Mouse (Mus musculus): ENCODE measurements around the gene Sh3tc1. TPM values are rescaled to one million over a fixed set of nuclear protein-coding genes. Genes with fewer than 3 reads are reported as not detected.

Gene Sh3tc1
- polyA plus RNA-seq, 2 experiments = 2.9 to 5.2 TPM

DNA sequence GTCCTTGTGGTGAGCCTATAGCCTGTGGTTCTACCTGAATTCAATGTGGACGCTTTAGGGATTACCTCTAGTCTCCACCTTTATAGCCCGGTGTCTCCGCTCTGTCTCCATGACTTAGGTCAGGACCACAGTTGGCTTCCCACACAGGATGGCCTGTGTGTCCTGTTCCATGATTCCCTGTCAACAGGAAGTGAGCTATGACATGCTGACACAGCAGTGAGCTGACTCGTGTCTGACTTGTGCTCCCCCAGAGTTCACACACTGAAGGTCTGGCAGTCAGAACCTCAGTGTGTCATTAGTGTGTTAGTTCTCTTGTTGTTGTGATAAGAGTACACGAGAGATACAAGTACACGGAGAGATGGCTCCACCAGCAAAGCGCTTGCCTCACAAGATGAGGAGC is 11.2 kb upstream of the Sh3tc1 start:
- ATAC-seq (ENCODE audit: low FRiP score, low read depth) (no peak), DNase-seq (ENCODE audit: low spot score) (no peak)
- no peak overlapping the region for H3K4me2 ChIP-seq (replicated peaks; ENCODE audit: low read depth, low read length, severe bottlenecking)
- no peaks in the 10 kb centered on the region for H3K4me1 ChIP-seq (ENCODE audit: control insufficient read depth, insufficient read depth, low read length)
- H3K4me3 ChIP-seq (replicated peaks; ENCODE audit: low read length) = no peak overlapping the region
- H3K27me3 ChIP-seq (ENCODE audit: control insufficient read depth, insufficient read depth, low read length) = no peaks in the 10 kb centered on the region
- no peak overlapping the region for H3K9ac ChIP-seq (ENCODE audit: low read depth, low read length, severe bottlenecking)
- no peak for TF ChIP-seq POLR2A (IDR thresholded peaks at IDR 0.05; ENCODE audit: borderline replicate concordance, extremely low read depth, insufficient read depth, insufficient read length)
- WGBS = 78% methylated on average over 7 of the region's 7 CpGs
- H3K27ac ChIP-seq (replicated peaks; ENCODE audit: low read depth, low read length) = no peak overlapping the region
- no peaks in the 10 kb centered on the region for H3K9me3 ChIP-seq (ENCODE audit: control insufficient read depth, low read length)
- no peaks in the 10 kb centered on the region for H3K36me3 ChIP-seq (ENCODE audit: control insufficient read depth, insufficient read depth, low read length)

DNA sequence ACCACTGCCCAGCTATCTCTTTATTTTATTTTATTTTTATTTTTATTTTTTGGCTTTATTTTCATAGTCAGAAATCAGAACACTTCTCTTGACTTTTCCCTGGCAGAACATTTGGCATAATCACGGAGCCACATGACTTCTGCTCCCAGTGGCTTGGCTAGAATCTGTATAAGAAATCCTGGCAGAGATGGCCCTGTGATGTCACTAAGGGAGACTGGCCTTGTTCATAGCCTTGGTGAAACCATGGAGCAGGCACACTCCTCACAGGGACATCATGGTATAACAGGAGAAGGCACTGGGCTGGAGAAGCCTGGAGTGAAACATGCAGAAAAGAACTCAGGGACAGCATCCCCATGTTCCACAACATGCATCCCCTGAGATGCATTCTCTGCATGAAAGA is 10.2 kb upstream of the Sh3tc1 start:
- no peaks in the 10 kb centered on the region for H3K9me3 ChIP-seq (ENCODE audit: control insufficient read depth, low read length)
- H3K27me3 ChIP-seq (ENCODE audit: control insufficient read depth, insufficient read depth, low read length) = no peaks in the 10 kb centered on the region
- no peak overlapping the region for H3K4me2 ChIP-seq (replicated peaks; ENCODE audit: low read depth, low read length, severe bottlenecking)
- WGBS = 84% methylated on average over 1 of the region's 1 CpGs
- no peak overlapping the region for H3K4me3 ChIP-seq (replicated peaks; ENCODE audit: low read length)
- no peaks in the 10 kb centered on the region for H3K36me3 ChIP-seq (ENCODE audit: control insufficient read depth, insufficient read depth, low read length)
- no peak overlapping the region for H3K27ac ChIP-seq (replicated peaks; ENCODE audit: low read depth, low read length)
- H3K4me1 ChIP-seq (ENCODE audit: control insufficient read depth, insufficient read depth, low read length) = no peaks in the 10 kb centered on the region
- no peak for DNase-seq (ENCODE audit: low spot score)
- ATAC-seq (ENCODE audit: low FRiP score, low read depth) = no peak
- H3K9ac ChIP-seq (ENCODE audit: low read depth, low read length, severe bottlenecking) = no peak overlapping the region
- no peak for TF ChIP-seq POLR2A (IDR thresholded peaks at IDR 0.05; ENCODE audit: borderline replicate concordance, extremely low read depth, insufficient read depth, insufficient read length)

DNA sequence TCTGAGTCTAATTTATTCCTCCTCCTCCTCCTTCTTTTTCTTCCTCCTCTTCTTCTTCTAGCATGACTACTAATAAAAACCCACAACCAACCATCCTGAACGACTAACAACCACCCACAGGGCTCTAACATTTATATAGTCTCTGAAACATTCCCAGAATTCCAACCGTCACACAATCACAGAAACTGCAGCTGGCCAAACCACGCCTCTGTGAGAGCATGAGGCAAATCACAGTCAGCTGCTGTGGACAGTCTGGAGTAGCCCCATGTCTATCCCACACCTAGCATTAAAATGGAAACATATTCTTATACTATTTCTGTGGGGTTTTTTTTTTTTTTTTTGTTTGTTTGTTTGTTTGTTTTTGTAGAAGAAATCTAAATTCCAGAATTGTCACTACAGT is 9.6 kb upstream of the Sh3tc1 start:
- Histone ChIP-seq H3K27me3 (ENCODE audit: control insufficient read depth, insufficient read depth, low read length) (no peaks in the 10 kb centered on the region), H3K4me1 (ENCODE audit: control insufficient read depth, insufficient read depth, low read length) (no peaks in the 10 kb centered on the region), H3K9me3 (ENCODE audit: control insufficient read depth, low read length) (no peaks in the 10 kb centered on the region), H3K9ac (ENCODE audit: low read depth, low read length, severe bottlenecking) (no peak overlapping the region), H3K4me3 (replicated peaks; ENCODE audit: low read length) (no peak overlapping the region), H3K36me3 (ENCODE audit: control insufficient read depth, insufficient read depth, low read length) (no peaks in the 10 kb centered on the region), H3K4me2 (replicated peaks; ENCODE audit: low read depth, low read length, severe bottlenecking) (no peak overlapping the region), H3K27ac (replicated peaks; ENCODE audit: low read depth, low read length) (no peak overlapping the region)
- DNase-seq (ENCODE audit: low spot score) (no peak), ATAC-seq (ENCODE audit: low FRiP score, low read depth) (no peak)
- TF ChIP-seq POLR2A (IDR thresholded peaks at IDR 0.05; ENCODE audit: borderline replicate concordance, extremely low read depth, insufficient read depth, insufficient read length) = no peak
- WGBS = 33% methylated on average over 3 of the region's 3 CpGs

DNA sequence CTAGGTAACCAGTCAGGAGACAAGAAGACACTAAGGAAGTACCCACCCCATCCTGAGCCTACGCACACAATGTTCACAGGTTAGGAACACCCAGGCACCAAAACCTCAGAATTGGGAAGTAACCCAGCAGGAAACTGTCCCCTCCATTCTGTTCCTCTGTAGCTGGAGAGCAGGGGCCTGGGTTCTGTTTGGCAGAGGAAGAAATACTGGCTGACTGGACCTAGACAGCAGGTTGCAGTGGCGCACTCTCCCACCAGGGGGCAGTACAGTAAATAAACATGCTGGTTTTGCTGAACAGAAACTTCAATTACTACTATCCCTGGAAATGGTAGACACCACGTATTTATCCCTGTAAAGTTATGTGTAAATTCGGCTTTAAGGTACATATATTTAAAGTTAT is 7.1 kb upstream of the Sh3tc1 start:
- no peaks in the 10 kb centered on the region for H3K36me3 ChIP-seq (ENCODE audit: control insufficient read depth, insufficient read depth, low read length)
- H3K9me3 ChIP-seq (ENCODE audit: control insufficient read depth, low read length) = no peaks in the 10 kb centered on the region
- no peak for TF ChIP-seq POLR2A (IDR thresholded peaks at IDR 0.05; ENCODE audit: borderline replicate concordance, extremely low read depth, insufficient read depth, insufficient read length)
- DNase-seq (ENCODE audit: low spot score) (no peak), ATAC-seq (ENCODE audit: low FRiP score, low read depth) (no peak)
- no peaks in the 10 kb centered on the region for H3K4me1 ChIP-seq (ENCODE audit: control insufficient read depth, insufficient read depth, low read length)
- H3K4me3 ChIP-seq (replicated peaks; ENCODE audit: low read length) = no peak overlapping the region
- H3K4me2 ChIP-seq (replicated peaks; ENCODE audit: low read depth, low read length, severe bottlenecking) = no peak overlapping the region
- 27% methylated on average over 4 of the region's 4 CpGs for WGBS
- no peaks in the 10 kb centered on the region for H3K27me3 ChIP-seq (ENCODE audit: control insufficient read depth, insufficient read depth, low read length)
- no peak overlapping the region for H3K27ac ChIP-seq (replicated peaks; ENCODE audit: low read depth, low read length)
- no peak overlapping the region for H3K9ac ChIP-seq (ENCODE audit: low read depth, low read length, severe bottlenecking)

DNA sequence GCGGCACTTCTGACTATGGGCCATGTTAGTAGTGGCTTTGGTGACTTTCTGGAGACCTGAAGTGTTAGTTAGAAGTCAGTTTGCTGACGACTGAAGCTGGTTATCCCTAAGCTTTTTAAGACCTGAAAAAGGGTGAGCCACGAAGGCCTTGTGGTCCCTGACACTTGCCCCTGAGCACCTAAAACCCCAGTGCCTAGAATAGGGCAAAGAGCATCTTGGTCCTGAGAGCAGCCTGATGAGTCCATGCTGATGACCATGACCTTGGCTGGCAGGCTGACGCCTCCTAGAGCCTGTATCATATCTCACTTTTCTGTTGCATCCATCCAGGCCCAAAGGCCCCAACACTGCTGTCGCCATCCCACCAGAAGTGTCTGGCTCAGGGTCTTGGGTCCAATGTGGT is 5.6 kb upstream of the Sh3tc1 start:
- Histone ChIP-seq H3K9ac (ENCODE audit: low read depth, low read length, severe bottlenecking) (no peak overlapping the region), H3K27me3 (ENCODE audit: control insufficient read depth, insufficient read depth, low read length) (peaks cover 4% of the 10 kb centered on the region; the same call in 1 of the 2 replicates), H3K4me3 (replicated peaks; ENCODE audit: low read length) (no peak overlapping the region), H3K4me1 (ENCODE audit: control insufficient read depth, insufficient read depth, low read length) (no peaks in the 10 kb centered on the region), H3K4me2 (replicated peaks; ENCODE audit: low read depth, low read length, severe bottlenecking) (no peak overlapping the region), H3K9me3 (ENCODE audit: control insufficient read depth, low read length) (no peaks in the 10 kb centered on the region), H3K27ac (replicated peaks; ENCODE audit: low read depth, low read length) (no peak overlapping the region), H3K36me3 (ENCODE audit: control insufficient read depth, insufficient read depth, low read length) (no peaks in the 10 kb centered on the region)
- ATAC-seq (ENCODE audit: low FRiP score, low read depth) (no peak), DNase-seq (ENCODE audit: low spot score) (no peak)
- WGBS = 77% methylated on average over 5 of the region's 5 CpGs
- no peak for TF ChIP-seq POLR2A (IDR thresholded peaks at IDR 0.05; ENCODE audit: borderline replicate concordance, extremely low read depth, insufficient read depth, insufficient read length)
